Mouse (Mus musculus) urinary bladder, postnatal 4 days (tissue): Measurements from ENCODE around the gene Gm20388.

Experiments
- DNase-seq, 2 experiments: peaks; one replicate each; pipeline ENCODE4 v3.0.0; 2021 to 2022; ENCODE audit warnings: low spot score in 2 of 2

Gene Gm20388

GRCm38 (mm10) chr8:122102286-122102685 is 2191.6 kb downstream of the Gm20388 start:
- DNase-seq: no peak

GRCm38 (mm10) chr8:122103241-122103640 is 2192.6 kb downstream of the Gm20388 start:
- no peak for DNase-seq

- no peak for DNase-seq
These were observed 2194.0 kb downstream of the Gm20388 start for GRCm38 (mm10) chr8:122104658-122105057.

GRCm38 (mm10) chr8:122106270-122106669 is 2195.6 kb downstream of the Gm20388 start:
- DNase-seq: peak; percentile 35 to 77

- DNase-seq: no peak
These were observed 2199.7 kb downstream of the Gm20388 start for GRCm38 (mm10) chr8:122110240-122110866.

GRCm38 (mm10) chr8:122110867-122111253 is 2200.2 kb downstream of the Gm20388 start:
- DNase-seq: no peak

GRCm38 (mm10) chr8:122111745-122112144 is 2201.1 kb downstream of the Gm20388 start:
- DNase-seq: no peak

GRCm38 (mm10) chr8:122112264-122112965 is 2201.8 kb downstream of the Gm20388 start:
- peak in 1 of 2 experiments; percentile 37 for DNase-seq

- no peak for DNase-seq
These were observed 2204.2 kb downstream of the Gm20388 start for GRCm38 (mm10) chr8:122114890-122115289.

- no peak for DNase-seq
These were observed 2206.2 kb downstream of the Gm20388 start for GRCm38 (mm10) chr8:122116716-122117357.

GRCm38 (mm10) chr8:122118097-122118496 is 2207.5 kb downstream of the Gm20388 start:
- DNase-seq: no peak

GRCm38 (mm10) chr8:122118536-122118935 is 2207.9 kb downstream of the Gm20388 start:
- no peak for DNase-seq

GRCm38 (mm10) chr8:122124326-122124725 is 2213.7 kb downstream of the Gm20388 start:
- DNase-seq: no peak

- no peak for DNase-seq
These were observed 2216.0 kb downstream of the Gm20388 start for GRCm38 (mm10) chr8:122126659-122127058.

GRCm38 (mm10) chr8:122134121-122134529 is 2223.5 kb downstream of the Gm20388 start:
- DNase-seq: no peak

- DNase-seq: no peak
These were observed 2224.9 kb downstream of the Gm20388 start for GRCm38 (mm10) chr8:122135494-122135893.

GRCm38 (mm10) chr8:122139784-122140183 is 2229.1 kb downstream of the Gm20388 start:
- peak; percentile 75 to 81 for DNase-seq

- DNase-seq: no peak
These were observed 2229.8 kb downstream of the Gm20388 start for GRCm38 (mm10) chr8:122140411-122140810.

- DNase-seq: no peak
These were observed 2231.8 kb downstream of the Gm20388 start for GRCm38 (mm10) chr8:122142428-122142827.

- no peak for DNase-seq
These were observed 2232.6 kb downstream of the Gm20388 start for GRCm38 (mm10) chr8:122143231-122143630.

GRCm38 (mm10) chr8:122144729-122145311 is 2234.2 kb downstream of the Gm20388 start:
- DNase-seq: no peak

- DNase-seq: no peak
These were observed 2238.4 kb downstream of the Gm20388 start for GRCm38 (mm10) chr8:122149045-122149444.
